Mouse (Mus musculus) erythroblast, embryonic 14.5 days (primary cell): Measurements from ENCODE around the gene Arnt2.

Experiments
- GATA1 ChIP-seq: IDR thresholded peaks from 2 replicates; pipeline ENCODE4 v1.6.1; 2012; ENCODE audit warnings: low read length, inconsistent platforms, mixed read lengths
- TAL1 ChIP-seq: IDR thresholded peaks from 3 replicates; pipeline ENCODE4 v1.6.1; 2012; ENCODE audit warnings: low read length, inconsistent platforms, mixed read lengths

GRCm38 (mm10) chr7:84343160-84343559 is 66.8 kb downstream of the Arnt2 start:
- no peak for TF ChIP-seq GATA1
- no peak for TF ChIP-seq TAL1
